Mouse (Mus musculus): Measurements from ENCODE around the gene Cadm3.

- TF ChIP-seq POLR2A (IDR thresholded peaks at IDR 0.05; ENCODE audit: borderline replicate concordance, low read depth, low read length) (no peak), CTCF (IDR thresholded peaks at IDR 0.05; ENCODE audit: low read depth, low read length) (no peak)
Observed at GRCm38 (mm10) chr1:173389431-173389830, 21.9 kb upstream of the Cadm3 start.
